Mouse (Mus musculus) T-helper 1 cell (primary cell): ENCODE results near the gene Tmem150b.

Experiments used
- in situ Hi-C: fragments of 300-600 bp; cut with MboI, MseI; formaldehyde crosslinking; loops from one replicate; pipeline ENCODE4 v1.15.1; 2025; ENCODE audit warnings: high pct_unique_total_duplicates

The Tmem150b gene

DNA sequence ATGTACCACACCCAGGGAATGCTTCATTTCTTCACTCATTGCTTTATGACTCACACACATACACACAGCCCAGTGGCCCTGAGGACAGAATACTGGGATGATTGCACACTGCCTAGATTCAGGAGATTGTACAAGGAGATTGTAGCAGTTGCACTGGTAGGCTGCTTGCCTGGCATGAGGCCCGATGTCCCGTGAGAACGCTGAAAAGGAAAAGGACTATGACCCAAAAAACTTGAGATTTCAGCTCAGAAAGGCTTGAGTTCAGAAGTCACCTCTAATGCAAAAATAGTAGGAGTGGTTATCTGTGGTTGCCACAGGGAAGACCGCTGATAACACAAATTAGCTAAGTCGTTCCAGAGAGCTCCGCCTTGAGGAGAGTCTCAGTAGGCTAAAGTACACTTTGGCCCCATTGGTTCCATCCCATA lies 7.9 kb upstream of the Tmem150b start:
- in situ Hi-C loops: no loop called here

DNA sequence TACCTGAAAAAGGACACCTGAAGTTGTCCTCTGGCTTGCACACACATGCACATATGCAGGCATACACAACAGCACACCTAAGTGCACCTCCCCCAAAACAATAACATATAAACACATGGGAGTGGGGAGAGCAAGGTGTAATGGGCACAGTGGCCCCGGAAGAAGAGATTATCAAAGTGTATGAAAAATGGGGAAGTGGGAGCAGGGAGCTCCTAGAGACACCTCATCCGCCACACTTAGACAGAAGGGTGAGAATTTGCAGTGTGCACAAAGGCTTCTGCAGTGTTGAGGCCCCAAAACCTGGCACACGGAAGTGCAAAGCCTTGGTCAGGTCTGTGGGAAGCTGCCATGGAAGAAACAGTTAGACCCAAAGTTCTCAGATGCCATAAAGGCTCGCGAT lies 6.0 kb upstream of the Tmem150b start:
- in situ Hi-C loops: no loop called here

DNA sequence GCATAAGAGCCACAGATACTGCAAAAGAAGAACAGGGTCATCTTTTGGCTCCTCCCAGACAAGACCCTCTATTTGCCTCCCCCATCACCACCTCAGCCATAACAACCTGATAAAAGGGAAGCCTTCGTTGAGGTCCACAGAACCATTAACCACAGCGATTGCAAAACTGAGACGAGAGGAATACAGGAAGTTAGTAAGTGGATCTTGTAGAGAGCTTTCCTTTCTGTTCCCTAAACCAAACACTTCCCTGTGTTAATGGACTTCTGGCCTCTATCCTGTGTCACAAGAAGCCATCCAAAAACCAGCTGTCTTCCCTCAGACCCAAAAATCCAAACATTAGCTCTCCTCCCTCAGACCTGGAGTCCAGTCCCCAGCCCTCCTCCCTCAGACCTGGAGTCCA lies 690 bp downstream of the Tmem150b start:
- in situ Hi-C loops: no loop called here

DNA sequence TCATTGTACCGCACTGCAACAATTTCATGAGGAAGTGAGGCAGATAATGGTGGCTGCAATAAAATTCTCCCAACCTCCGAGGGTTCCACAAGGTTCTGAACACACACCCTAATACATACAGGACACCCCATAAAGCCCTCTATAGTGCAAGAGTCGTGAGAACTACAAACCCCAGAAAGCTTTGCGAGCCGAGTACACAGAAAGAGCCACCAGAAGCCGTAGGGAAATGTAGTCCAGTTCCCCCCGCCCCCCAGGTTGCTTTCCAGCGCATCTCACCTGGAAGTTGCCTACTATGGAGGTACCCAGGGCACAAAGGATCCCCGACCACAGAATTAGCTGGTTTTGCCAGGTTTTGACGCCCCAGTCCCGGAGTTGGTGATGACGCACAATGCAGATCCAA lies 1.5 kb downstream of the Tmem150b start:
- in situ Hi-C loops: no loop called here

DNA sequence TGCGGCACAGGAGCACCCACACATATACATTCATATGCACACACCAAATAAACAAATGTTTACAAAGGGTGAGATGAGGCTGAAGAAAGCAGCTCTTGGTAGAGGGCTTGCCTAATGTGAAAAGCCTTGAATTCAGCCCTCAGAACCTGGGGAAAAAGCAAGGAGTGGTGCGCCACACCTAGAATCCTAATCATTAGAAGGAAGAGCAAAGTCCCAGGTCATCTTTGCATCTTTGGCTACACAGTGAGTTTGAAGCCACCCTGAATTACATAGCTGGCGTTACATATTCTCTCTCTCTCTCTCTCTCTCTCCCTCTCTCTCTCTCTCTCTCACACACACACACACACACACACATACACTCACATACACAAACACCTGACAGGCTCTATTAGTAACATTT lies 5.8 kb downstream of the Tmem150b start:
- in situ Hi-C loops: no loop called here

DNA sequence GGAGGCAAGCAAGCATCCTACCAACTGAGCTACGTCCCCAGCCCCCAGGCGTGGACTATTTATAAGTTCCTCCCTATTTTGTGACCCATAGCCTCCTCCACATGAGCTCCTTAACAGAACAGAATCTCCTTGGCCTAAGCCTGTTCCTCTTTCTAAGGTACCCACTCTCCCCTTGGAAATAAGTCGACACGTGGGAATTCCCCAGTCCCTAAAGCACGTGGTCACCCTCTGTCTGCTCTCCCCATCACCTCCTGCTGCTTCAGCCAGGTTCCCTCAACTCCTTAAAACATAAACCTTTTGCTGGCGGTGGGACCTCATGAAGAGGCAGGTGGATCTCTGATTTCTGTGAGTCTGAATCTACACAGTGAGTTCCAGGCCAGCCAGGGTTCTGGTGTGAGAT lies 8.1 kb downstream of the Tmem150b start:
- in situ Hi-C loops: no loop called here

DNA sequence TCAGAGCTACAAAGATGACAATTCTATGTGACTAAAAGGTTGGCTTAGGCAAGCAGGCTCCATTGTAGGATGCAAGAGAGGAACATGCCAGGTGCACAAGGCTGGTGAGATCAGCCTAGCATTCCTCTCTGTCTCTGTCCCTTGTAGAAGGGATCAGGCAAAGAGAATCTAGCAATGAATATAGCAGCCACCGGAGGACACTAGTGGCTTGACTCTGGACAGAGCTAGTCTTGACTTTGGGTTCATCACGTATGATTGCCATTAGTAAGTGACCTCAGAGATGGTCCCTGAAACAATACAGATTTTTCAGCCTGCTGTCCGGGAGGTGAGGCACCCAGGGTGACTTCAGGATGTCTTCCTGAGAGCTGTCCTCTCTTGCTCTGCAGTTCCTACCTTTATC lies 12.5 kb downstream of the Tmem150b start:
- in situ Hi-C loops: no loop called here

DNA sequence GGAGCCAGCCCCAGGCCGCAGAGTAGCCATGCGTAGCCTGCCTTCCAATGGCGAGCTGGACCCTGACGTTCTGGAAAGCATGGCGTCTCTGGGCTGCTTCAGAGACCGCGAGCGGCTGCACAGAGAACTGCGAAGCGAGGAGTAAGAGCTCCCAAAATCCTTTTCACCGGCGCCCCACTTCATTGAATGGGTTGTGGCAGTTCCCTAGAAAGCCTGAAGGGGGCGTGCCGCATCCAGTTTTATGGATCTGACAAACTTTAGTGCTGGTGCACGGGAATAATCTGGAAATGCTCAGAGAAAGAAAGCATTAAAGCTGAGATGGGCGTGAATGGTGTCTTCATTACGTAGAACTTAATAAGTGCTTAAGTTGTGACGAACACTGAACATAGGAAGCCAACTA lies 20.0 kb downstream of the Tmem150b start:
- in situ Hi-C loops: no loop called here

DNA sequence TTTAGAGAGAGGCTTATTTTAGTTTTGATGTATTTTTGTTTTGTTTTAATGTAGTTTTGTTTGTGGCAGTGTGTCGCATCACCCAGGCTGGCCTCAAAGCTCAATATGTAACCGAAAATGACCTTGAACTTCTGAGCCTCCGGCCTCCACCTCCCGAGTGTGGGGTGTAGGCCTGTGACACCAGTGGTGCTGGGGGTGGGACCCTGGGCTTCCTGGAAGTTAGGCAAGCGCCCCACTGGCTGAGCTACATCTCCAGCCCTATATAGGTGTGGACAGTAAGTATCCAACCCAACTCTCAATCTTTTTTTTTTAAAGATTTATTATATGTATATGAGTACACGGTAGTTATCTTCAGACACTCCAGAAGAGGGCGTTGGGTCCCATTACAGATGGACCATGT lies 21.9 kb downstream of the Tmem150b start:
- in situ Hi-C loops: no loop called here

DNA sequence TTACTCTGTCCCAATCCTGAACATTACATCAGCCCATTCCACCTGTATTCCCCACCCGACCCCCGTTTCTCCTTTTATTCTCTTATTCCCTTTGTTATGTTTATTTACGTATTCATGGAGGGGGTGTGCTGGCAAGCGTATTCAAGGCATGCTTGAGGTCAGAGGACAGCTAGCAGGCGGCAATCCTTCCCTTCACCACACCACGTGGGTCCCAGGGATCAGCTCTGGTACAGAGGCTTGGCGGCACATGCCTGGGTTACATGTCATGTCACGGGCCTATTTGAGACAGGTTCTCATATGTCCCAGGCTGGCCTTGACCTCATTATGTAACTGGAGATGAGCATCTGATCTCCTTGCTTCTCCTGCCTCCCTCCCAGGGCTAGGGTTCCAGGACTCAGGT lies 22.7 kb downstream of the Tmem150b start:
- in situ Hi-C loops: no loop called here

DNA sequence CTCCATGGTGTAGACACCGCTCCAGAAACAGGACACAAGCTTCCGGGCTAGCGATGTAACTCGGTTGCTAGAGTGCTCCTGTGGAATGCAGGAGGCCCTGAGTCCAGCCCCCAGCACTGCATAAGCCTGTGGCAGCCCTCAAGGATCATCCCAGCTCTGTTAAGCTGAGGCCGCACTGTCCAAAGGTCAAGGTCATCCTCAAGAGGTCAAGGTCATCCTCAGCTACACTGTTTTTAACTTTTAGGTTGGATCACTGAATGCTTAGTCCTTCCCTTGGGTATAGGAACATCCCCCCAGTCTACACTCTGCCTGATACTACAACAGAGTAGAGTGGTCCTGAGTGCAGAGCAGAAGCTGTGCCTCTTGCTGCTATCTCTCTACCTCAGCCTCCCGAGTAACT lies 32.0 kb downstream of the Tmem150b start:
- in situ Hi-C loops: loop anchor here (5.0 kb wide), 1 partner anchor 94 kb away; the partner anchor contains the start of gene Tmem238

DNA sequence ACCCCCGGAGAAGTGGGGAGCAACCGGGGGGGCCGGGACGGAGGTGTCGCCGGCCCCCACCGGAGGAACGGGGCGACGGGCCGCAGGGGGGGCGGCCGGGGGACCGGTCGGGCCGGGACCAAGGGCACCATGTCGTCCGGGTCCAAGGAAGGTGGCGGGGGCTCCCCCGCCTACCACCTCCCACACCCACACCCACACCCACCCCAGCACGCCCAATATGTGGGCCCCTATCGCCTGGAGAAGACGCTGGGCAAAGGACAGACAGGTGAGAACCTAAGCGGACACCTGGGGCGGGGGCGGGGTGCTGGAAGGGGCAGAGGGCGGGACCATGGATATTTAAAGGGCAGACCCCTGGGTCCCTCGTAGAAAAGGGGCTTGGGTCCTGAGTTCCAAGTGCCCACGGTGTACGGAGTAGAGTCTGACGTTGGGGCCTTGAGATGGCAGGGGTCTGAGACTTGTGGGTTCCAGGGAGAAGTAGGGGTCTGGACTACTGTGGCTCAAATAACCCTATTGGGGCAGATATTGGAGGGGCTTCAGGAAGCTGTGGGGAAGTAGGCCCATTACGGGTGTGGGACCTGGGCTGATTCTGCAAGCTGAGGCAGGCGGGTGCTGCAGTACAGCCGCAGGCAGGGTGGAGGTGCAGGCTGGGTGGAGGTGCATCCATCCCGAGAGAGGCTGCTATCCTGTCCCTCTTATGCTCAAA lies 33.9 kb downstream of the Tmem150b start:
- in situ Hi-C loops: loop anchor here (5.0 kb wide), 1 partner anchor 96 kb away; the partner anchor contains the start of gene Tmem238

DNA sequence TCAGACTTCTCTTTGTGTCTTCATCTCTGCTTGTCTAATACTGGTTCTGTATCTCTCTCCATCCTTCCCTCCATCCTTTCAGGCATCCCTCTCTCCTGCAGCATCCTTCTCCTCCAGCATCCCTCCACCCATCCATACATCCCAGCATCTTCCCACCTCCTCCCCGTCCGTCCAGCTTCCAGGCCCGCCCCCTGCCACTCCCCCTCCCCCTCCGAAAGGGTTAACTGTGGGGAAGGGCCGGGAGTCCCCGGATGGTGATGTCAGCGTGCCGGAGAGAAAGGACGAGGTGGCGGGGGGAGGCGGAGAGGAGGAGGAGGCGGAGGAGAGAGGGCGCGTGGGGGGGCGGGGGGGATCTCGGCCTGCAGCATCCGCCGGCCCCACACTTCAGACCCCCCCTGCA lies 34.7 kb downstream of the Tmem150b start, which contains the start of gene Brsk1:
Gene Brsk1 (plus strand): TSS at position 218 of the 400 bp plus-strand sequence.
- in situ Hi-C loops: loop anchor here (5.0 kb wide), 1 partner anchor 97 kb away; the partner anchor contains the start of gene Tmem238

DNA sequence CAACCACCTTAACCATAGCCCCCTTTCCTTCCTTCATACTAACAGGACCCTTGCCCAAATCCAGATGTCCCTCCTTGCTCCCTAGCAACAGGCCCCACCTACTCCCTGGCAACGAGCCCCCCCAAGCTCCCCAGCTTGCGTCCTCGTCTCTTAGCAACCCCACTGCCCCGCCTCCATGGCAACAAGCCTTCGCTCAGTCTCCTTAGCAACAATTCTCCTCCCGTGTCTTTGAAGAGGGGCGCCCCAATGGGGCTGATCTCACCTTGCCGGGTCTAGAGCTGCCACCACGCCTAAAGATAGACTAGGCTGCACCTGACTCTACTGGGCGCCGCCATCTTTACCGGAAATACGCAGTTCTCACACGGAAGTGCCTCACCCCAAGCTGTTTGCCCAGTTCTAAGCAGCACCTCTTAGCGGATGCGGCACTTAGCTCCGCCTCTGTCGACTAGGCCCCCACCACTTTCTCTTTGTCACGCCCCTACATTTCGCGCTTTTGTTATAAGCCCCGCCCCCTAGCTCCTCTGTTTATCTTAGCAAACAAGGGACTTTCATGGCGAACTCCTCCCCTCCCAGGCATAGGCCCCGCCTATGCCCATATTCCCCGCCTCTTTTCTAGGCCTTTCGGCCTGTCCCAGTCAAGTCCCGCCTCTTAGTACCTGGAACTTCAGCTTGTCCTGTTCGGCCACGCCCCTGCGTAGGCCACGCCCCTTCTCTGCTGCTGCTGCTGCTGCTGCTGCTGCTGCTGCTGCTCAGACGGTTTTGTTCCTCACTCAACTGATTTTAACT lies 40.2 kb downstream of the Tmem150b start, which contains the start of gene Hspbp1:
Gene Hspbp1 (minus strand): TSS at position 437 of the 786 bp plus-strand sequence.
- in situ Hi-C loops: no loop called here

DNA sequence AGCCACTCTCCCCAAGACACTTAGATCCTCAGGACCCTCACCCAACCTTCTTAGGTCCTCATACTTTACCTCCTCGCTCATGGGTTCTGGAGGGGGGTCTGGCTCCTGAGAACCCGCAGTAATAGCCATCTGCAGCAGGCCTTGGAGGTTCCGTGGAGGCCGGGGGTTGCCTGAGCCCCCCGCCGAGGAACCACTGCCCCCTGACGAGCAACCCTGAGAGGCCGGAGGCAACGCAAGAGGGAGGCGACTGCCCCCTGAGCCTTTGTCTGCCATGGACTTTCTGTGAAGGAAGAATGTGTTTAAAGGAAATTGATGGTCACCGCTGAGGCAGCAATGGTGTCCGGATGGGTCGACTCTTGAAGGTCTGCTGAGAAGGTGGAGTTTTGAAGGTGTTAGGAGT lies 40.8 kb downstream of the Tmem150b start:
- in situ Hi-C loops: no loop called here

DNA sequence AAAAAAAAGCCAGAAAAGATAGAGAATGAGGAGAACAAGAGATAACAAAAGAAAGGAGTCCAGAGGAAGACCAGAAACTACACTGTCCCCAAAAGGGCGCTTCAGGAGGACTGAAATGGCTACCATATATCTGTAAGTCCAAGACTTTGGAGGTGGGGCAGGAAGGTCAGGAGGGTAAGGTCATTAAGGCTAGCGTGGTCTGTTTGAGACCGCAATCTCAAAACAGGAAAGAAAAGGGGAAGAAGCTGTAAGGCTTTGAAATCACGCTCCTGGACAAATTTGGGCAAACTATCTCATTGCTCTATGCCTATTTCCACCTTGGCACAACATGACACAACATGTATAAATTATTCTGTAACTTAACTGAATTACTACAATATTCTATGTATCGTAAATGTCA lies 41.7 kb downstream of the Tmem150b start:
- in situ Hi-C loops: no loop called here

DNA sequence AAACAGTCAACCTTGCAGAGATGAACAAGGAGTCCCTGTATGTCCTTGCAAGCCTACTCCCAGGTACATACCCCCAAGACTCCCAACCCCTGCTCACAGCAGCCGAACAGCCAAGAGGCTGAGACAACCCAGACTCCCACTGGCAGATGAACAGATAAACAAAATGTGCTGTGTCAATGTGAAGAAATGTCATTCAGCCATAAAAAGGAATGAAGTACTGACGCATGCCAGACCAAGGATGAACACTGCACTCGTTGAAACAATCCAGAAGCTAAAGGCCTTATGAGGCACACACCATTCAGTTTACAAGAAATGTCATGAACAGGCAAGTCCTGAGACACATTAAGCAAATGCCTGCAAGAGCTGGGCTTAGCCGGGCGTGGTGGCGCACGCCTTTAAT lies 49.8 kb downstream of the Tmem150b start:
- in situ Hi-C loops: loop anchor here (10.0 kb wide), 1 partner anchor 120 kb away; the partner anchor contains the start of gene Rpl28

DNA sequence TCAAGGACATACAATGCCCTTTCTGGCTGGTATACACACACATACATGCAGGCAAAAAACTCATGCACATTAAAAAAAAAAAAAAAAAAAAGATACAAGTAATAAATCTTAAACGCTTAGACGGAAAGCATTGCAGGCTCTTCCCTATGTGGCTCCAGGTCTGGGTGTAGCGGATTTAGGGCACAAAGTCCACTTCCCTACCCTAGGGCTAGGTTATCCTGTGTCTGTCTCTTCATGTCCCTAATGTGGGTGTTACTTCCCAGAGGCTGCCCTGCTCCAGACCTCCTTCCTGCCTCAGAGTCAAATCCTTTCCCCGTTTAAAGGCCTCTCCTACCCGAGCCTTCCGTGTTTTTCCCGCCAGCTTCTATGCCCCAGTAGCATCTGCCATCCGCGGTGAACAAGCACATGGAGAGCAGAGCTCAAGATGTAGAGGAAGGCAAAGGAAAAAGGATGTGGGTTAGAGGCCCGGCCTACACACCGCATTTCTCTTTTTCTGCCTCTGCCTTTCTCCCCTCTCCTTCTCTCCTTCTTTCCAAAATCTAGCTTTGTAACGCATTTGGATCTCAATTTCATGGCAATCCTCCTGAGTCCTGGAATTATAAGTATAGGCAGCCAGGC lies 50.8 kb downstream of the Tmem150b start:
- in situ Hi-C loops: loop anchor here (10.0 to 25.0 kb wide), 2 partner anchors 121 to 1037 kb away; partner anchors contain the start of genes Cnot3, Prpf31, Rpl28 and Tfpt

DNA sequence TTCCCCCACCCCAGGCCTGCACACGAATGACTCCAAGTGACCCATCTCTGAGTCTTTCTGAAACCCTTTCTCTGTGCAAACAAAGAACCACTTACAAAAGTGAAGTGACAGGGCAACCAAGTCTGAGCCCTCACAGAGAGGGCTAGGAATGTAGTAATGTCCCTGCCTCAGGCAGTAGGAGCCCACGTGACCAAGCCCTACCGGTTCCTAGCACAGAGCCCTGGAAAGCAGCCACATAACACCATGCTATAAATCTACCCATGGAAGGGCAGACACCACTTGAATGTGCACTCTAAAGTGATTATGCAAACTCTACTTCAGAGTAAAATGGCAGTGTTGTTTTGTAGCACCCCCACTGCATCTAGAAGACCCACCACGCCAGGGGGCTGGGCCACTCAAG lies 53.1 kb downstream of the Tmem150b start:
- in situ Hi-C loops: loop anchor here (10.0 to 25.0 kb wide), 2 partner anchors 123 to 1035 kb away; partner anchors contain the start of genes Cnot3, Prpf31, Rpl28 and Tfpt

DNA sequence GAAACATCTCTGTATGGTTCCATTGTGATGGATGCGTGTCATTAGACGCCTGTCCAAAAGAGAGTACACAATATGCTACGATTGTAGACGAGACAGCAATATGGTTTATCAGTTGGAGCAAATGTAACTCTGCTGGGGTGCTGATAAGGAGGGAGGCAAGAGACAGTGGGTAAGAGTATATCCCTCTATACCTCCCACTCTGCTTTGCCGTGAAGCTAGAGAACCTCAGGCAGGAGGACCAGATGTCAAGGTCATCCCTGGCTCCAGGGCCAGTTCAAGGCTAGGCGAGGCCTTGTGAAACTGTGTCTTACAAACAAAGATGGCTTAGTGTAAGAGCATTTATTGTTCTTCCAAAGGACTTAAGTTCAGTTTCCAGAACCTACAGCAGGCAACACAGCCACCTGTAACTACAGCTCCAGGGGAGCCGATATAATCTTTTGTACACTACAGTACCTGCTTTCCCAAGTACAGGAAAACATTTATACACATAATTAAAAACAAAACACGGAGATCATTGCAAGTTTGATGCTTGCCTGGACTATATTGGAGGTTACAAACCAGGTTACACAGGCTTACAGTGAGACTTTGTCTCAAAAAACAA lies 54.3 kb downstream of the Tmem150b start:
- in situ Hi-C loops: loop anchor here (10.0 to 25.0 kb wide), 2 partner anchors 124 to 1033 kb away; partner anchors contain the start of genes Cnot3, Prpf31, Rpl28 and Tfpt

DNA sequence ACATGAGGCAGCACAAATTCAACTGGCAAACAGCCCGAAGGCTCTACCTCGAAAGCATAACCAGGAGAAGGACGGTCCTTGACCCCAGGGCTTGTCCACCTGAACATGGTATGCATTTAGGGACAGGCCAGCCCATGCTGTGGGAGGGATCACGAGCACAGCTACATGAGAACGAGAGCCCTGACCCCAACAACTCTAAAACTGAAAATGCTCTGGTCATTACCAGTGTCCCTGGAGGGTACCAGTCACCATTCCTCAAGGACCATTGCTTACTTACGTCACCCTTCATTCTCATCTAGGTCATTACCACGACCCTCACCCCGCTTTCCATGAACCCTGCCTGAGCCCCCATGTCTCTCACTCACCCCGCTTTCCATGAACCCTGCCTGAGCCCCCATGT lies 55.9 kb downstream of the Tmem150b start:
- in situ Hi-C loops: loop anchor here (25.0 kb wide), 1 partner anchor 1032 kb away; the partner anchor contains the start of genes Cnot3, Prpf31 and Tfpt
